Mouse (Mus musculus) CH12.LX (cell line): ENCODE data around the gene Hacl1. TPM values are rescaled to one million over a fixed set of nuclear protein-coding genes. Genes with fewer than 3 reads are reported as not detected.

Experiments used
- DNase-seq: peaks from one replicate; pipeline ENCODE4 v3.0.0-alpha.2; 2013; ENCODE audit errors: extremely low read depth
- H3K27ac ChIP-seq: 2 replicates; pipeline ENCODE4 v1.5.1; 2012; ENCODE audit warnings: low read depth, mild to moderate bottlenecking, control low read depth, moderate library complexity; ENCODE audit not compliant: insufficient read depth
- H3K27me3 ChIP-seq: replicated peaks from 2 replicates; pipeline ENCODE3; 2012; ENCODE audit warnings: inconsistent platforms
- H3K36me3 ChIP-seq, 2 experiments: replicated peaks in 1 of 2; 2 replicates each; pipeline versions ENCODE3 to v1.6.1; 2012; ENCODE audit warnings: inconsistent platforms in 1 of 2, low read length in 1 of 2, mild to moderate bottlenecking in 1 of 2, mixed read lengths in 1 of 2, moderate library complexity in 1 of 2; ENCODE audit not compliant: control insufficient read depth in 1 of 2, insufficient read depth in 1 of 2
- H3K4me1 ChIP-seq, 2 experiments: 2 replicates each; pipeline ENCODE4 v1.6.1; 2012; ENCODE audit warnings: inconsistent platforms in 1 of 2, moderate library complexity in 1 of 2; ENCODE audit not compliant: insufficient read depth in 2 of 2, control insufficient read depth in 1 of 2
- H3K4me2 ChIP-seq: 2 replicates; pipeline ENCODE4 v1.6.1; 2012; ENCODE audit warnings: low read depth, mild to moderate bottlenecking, control low read depth; ENCODE audit not compliant: poor library complexity, insufficient read depth, severe bottlenecking
- H3K4me3 ChIP-seq, 3 experiments: fragments of 150-350 bp in 1 of 3; sonication (generic) in 1 of 3; replicated peaks in 1 of 3; 2 replicates each; pipeline versions ENCODE3 to v1.5.1; 2011 to 2012; ENCODE audit warnings: low read depth in 2 of 3, low read length in 2 of 3, mild to moderate bottlenecking in 2 of 3, moderate library complexity in 2 of 3, control low read depth in 1 of 3, improper control_type of control experiment in 1 of 3, inconsistent platforms in 1 of 3, mixed read lengths in 1 of 3; ENCODE audit not compliant: poor library complexity in 1 of 3
- H3K79me2 ChIP-seq: replicated peaks from 2 replicates; pipeline ENCODE4 v1.6.1; 2012; ENCODE audit warnings: mild to moderate bottlenecking, moderate library complexity; ENCODE audit not compliant: control insufficient read depth, poor library complexity, insufficient read depth, severe bottlenecking; ENCODE audit errors: extremely low read depth
- H3K9ac ChIP-seq: 2 replicates; pipeline ENCODE4 v1.6.1; 2012; ENCODE audit warnings: low read depth, mild to moderate bottlenecking, control low read depth, moderate library complexity; ENCODE audit not compliant: insufficient read depth
- H3K9me3 ChIP-seq: replicated peaks from 2 replicates; pipeline ENCODE3; 2012; ENCODE audit warnings: low read length, inconsistent platforms, mixed read lengths
- BHLHE40 ChIP-seq: IDR thresholded peaks from 2 replicates; pipeline ENCODE4 v1.6.1; 2011; ENCODE audit warnings: mild to moderate bottlenecking, low read depth, low read length, improper control_type of control experiment
- CHD1 ChIP-seq: IDR thresholded peaks from 2 replicates; pipeline ENCODE4 v1.6.1; 2012; ENCODE audit warnings: low read depth, low read length, improper control_type of control experiment, inconsistent platforms
- CHD2 ChIP-seq: IDR thresholded peaks from 2 replicates; pipeline ENCODE4 v1.6.1; 2011; ENCODE audit warnings: low read length, improper control_type of control experiment
- E2F4 ChIP-seq: IDR thresholded peaks from 2 replicates; pipeline ENCODE4 v1.6.1; 2011; ENCODE audit warnings: low read depth, low read length, improper control_type of control experiment; ENCODE audit not compliant: insufficient replicate concordance
- ELF1 ChIP-seq: IDR thresholded peaks from 2 replicates; pipeline ENCODE4 v1.6.1; 2014; ENCODE audit warnings: low read depth, mild to moderate bottlenecking, inconsistent platforms, low read length, improper control_type of control experiment
- EP300 ChIP-seq: IDR thresholded peaks from 2 replicates; pipeline ENCODE4 v1.6.1; 2011; ENCODE audit warnings: low read length, improper control_type of control experiment
- GABPA ChIP-seq: IDR thresholded peaks from 2 replicates; pipeline ENCODE4 v1.6.1; 2012; ENCODE audit warnings: low read depth, low read length, improper control_type of control experiment, inconsistent platforms; ENCODE audit not compliant: insufficient replicate concordance
- HCFC1 ChIP-seq: IDR thresholded peaks from 2 replicates; pipeline ENCODE4 v1.6.1; 2012; ENCODE audit warnings: low read depth, mild to moderate bottlenecking, inconsistent platforms, low read length, improper control_type of control experiment
- IRF4 ChIP-seq: IDR thresholded peaks from 2 replicates; pipeline ENCODE4 v1.6.1; 2014; ENCODE audit warnings: low read depth, mild to moderate bottlenecking, inconsistent platforms, low read length, improper control_type of control experiment
- KAT2A ChIP-seq: IDR thresholded peaks from 2 replicates; pipeline ENCODE4 v1.6.1; 2012; ENCODE audit warnings: low read length, improper control_type of control experiment, inconsistent platforms; ENCODE audit not compliant: insufficient replicate concordance
- MAFK ChIP-seq: IDR thresholded peaks from 2 replicates; pipeline ENCODE4 v1.6.1; 2011; ENCODE audit warnings: low read length, improper control_type of control experiment; ENCODE audit not compliant: insufficient replicate concordance
- MAX ChIP-seq: IDR thresholded peaks from 2 replicates; pipeline ENCODE4 v1.6.1; 2011; ENCODE audit warnings: low read length, improper control_type of control experiment
- MEF2A ChIP-seq: IDR thresholded peaks from 2 replicates; pipeline ENCODE4 v1.6.1; 2014; ENCODE audit warnings: low read depth, mild to moderate bottlenecking, inconsistent platforms, low read length, improper control_type of control experiment, borderline replicate concordance
- MXI1 ChIP-seq: IDR thresholded peaks from 2 replicates; pipeline ENCODE4 v1.6.1; 2011; ENCODE audit warnings: mild to moderate bottlenecking, low read depth, low read length, improper control_type of control experiment
- MYC ChIP-seq: IDR thresholded peaks from 2 replicates; pipeline ENCODE4 v1.6.1; 2011; ENCODE audit warnings: low read depth, mild to moderate bottlenecking, improper control_type of control experiment, low read length
- NELFE ChIP-seq: IDR thresholded peaks from 2 replicates; pipeline ENCODE4 v1.6.1; 2011; ENCODE audit warnings: low read depth, low read length, improper control_type of control experiment
- NRF1 ChIP-seq: IDR thresholded peaks from 2 replicates; pipeline ENCODE4 v1.6.1; 2014; ENCODE audit warnings: low read depth, mild to moderate bottlenecking, inconsistent platforms, low read length, improper control_type of control experiment, moderate library complexity
- PAX5 ChIP-seq: IDR thresholded peaks from 2 replicates; pipeline ENCODE4 v1.6.1; 2012; ENCODE audit warnings: low read length, inconsistent platforms, mixed read lengths
- POLR2A ChIP-seq: IDR thresholded peaks from 2 replicates; pipeline ENCODE4 v1.6.1; 2011; ENCODE audit warnings: low read depth, mild to moderate bottlenecking, improper control_type of control experiment, low read length
- RAD21 ChIP-seq: IDR thresholded peaks from 2 replicates; pipeline ENCODE4 v1.6.1; 2011; ENCODE audit warnings: low read depth, mild to moderate bottlenecking, low read length, improper control_type of control experiment, moderate library complexity
- RCOR1 ChIP-seq: conservative IDR thresholded peaks from 2 replicates; pipeline ENCODE4 v1.6.1; 2012; ENCODE audit warnings: low read depth, mild to moderate bottlenecking, inconsistent platforms, low read length, improper control_type of control experiment
- SIN3A ChIP-seq: IDR thresholded peaks from 2 replicates; pipeline ENCODE4 v1.6.1; 2012; ENCODE audit warnings: low read length, improper control_type of control experiment, inconsistent platforms
- TBP ChIP-seq: conservative IDR thresholded peaks from 2 replicates; pipeline ENCODE4 v1.6.1; 2011; ENCODE audit warnings: low read depth, low read length, improper control_type of control experiment
- TCF12 ChIP-seq: IDR thresholded peaks from 2 replicates; pipeline ENCODE4 v1.6.1; 2014; ENCODE audit warnings: low read depth, mild to moderate bottlenecking, inconsistent platforms, low read length, improper control_type of control experiment
- UBTF ChIP-seq: IDR thresholded peaks from 2 replicates; pipeline ENCODE4 v1.6.1; 2012; ENCODE audit warnings: low read depth, mild to moderate bottlenecking, inconsistent platforms, low read length, improper control_type of control experiment, moderate library complexity
- USF1 ChIP-seq: IDR thresholded peaks from 2 replicates; pipeline ENCODE4 v1.6.1; 2014; ENCODE audit warnings: low read depth, mild to moderate bottlenecking, inconsistent platforms, low read length, improper control_type of control experiment
- ZKSCAN1 ChIP-seq: IDR thresholded peaks from 2 replicates; pipeline ENCODE4 v1.6.1; 2012; ENCODE audit warnings: low read depth, inconsistent platforms, low read length, improper control_type of control experiment, borderline replicate concordance
- ZMIZ1 ChIP-seq: IDR thresholded peaks from 2 replicates; pipeline ENCODE4 v1.6.1; 2012; ENCODE audit warnings: low read depth, mild to moderate bottlenecking, inconsistent platforms, low read length, improper control_type of control experiment
- dilution Hi-C: fragments of 300-500 bp; cut with MboI; formaldehyde crosslinking; loops from 2 replicates; pipeline ENCODE4 v1.14.3; 2020; ENCODE audit warnings: low sequenced_read_pairs; ENCODE audit not compliant: extremely low pct_unique_long_range_greater_than_20kb, extremely low pct_ligation_motif_present
- in situ Hi-C: fragments of 300-500 bp; cut with MboI; formaldehyde crosslinking; loops from 3 replicates; pipeline ENCODE4 v1.14.3; 2019; ENCODE audit warnings: low sequenced_read_pairs, low pct_ligation_motif_present, low pct_unique_long_range_greater_than_20kb, mixed read lengths
- polyA plus RNA-seq: library from polyadenylated mRNA; unstranded; fragments of >175 nt; gene quantifications from 2 replicates; pipeline ENCODE4 v1.2.1, GENCODE M21; 2012; ENCODE audit warnings: low read depth; ENCODE audit not compliant: insufficient read length
- total RNA-seq, 2 experiments: library from RNA; depleted of rRNA; stranded (reverse); fragments of 300-350 nt in 1 of 2; fragments of >200 nt in 1 of 2; gene quantifications; 2 replicates each; pipeline ENCODE4 v1.2.3; 2012 to 2014

Hacl1 gene
- total and polyA plus RNA-seq, 3 experiments = 13.6 to 22.6 (median 20.2) TPM

GRCm38 (mm10) chr14:31617997-31618396 lies 23.1 kb downstream of the Hacl1 start:
- Histone ChIP-seq H3K4me3 (no peak overlapping the region), H3K9me3 (no peaks in the 10 kb centered on the region), H3K27ac (no peak overlapping the region), H3K27me3 (no peaks in the 10 kb centered on the region), H3K4me1 (peaks cover 4% of the 10 kb centered on the region in 2 experiments; a peak in 1 of 4 replicates), H3K36me3 (peaks cover 4 to 49% of the 10 kb centered on the region in 2 experiments), H3K9ac (no peak overlapping the region), H3K79me2 (no peaks in the 10 kb centered on the region), H3K4me2 (no peak overlapping the region)
- DNase-seq = no peak
- no peak for TF ChIP-seq ELF1
- no peak for TF ChIP-seq MAX
- no peak for TF ChIP-seq SIN3A
- no peak for TF ChIP-seq NELFE
- no peak for TF ChIP-seq NRF1
- no peak for TF ChIP-seq MYC
- no peak for TF ChIP-seq EP300
- TF ChIP-seq RCOR1 = no peak
- TF ChIP-seq E2F4 = no peak
- TF ChIP-seq MAFK = no peak
- TF ChIP-seq CHD2 = no peak
- no peak for TF ChIP-seq MXI1
- no peak for TF ChIP-seq RAD21
- no peak for TF ChIP-seq CHD1
- TF ChIP-seq GABPA = no peak
- no peak for TF ChIP-seq HCFC1
- TF ChIP-seq ZMIZ1 = no peak
- TF ChIP-seq IRF4 = no peak
- no peak for TF ChIP-seq ZKSCAN1
- no peak for TF ChIP-seq KAT2A
- dilution Hi-C loops = no loop called here
- in situ Hi-C loops = no loop called here

- no peak for TF ChIP-seq MXI1
- no peak for TF ChIP-seq E2F4
- no peak for TF ChIP-seq IRF4
- TF ChIP-seq MAFK = no peak
- no peak for TF ChIP-seq POLR2A
- no peak for TF ChIP-seq BHLHE40
- no peak for TF ChIP-seq ZMIZ1
- TF ChIP-seq UBTF = no peak
- no peak for TF ChIP-seq CHD2
- no peak for TF ChIP-seq ELF1
- TF ChIP-seq MYC = no peak
- TF ChIP-seq USF1 = no peak
- no peak for TF ChIP-seq TBP
- TF ChIP-seq RAD21 = no peak
- no peak for TF ChIP-seq TCF12
- no peak for TF ChIP-seq MEF2A
- no peak for TF ChIP-seq PAX5
- TF ChIP-seq GABPA = no peak
- H3K9ac ChIP-seq = no peak overlapping the region
- DNase-seq = no peak
- in situ Hi-C loops (no loop called here), dilution Hi-C loops (no loop called here)
- no peak overlapping the region for H3K4me3 ChIP-seq
- no peaks in the 10 kb centered on the region for H3K27me3 ChIP-seq
- peaks cover 0 to 4% of the 10 kb centered on the region in 2 experiments; a peak in 1 of 4 replicates for H3K4me1 ChIP-seq
- no peaks in the 10 kb centered on the region for H3K79me2 ChIP-seq
- H3K27ac ChIP-seq = no peak overlapping the region
- no peak overlapping the region for H3K4me2 ChIP-seq
- H3K9me3 ChIP-seq = no peaks in the 10 kb centered on the region
- H3K36me3 ChIP-seq = peaks cover 6 to 49% of the 10 kb centered on the region in 2 experiments
These were observed 23.9 kb downstream of the Hacl1 start for GRCm38 (mm10) chr14:31617204-31617603.
